Mouse (Mus musculus) CH12F3 (cell line): ENCODE data around the gene Adamts7.

Experiments used
- in situ Hi-C: fragments of 300-500 bp; cut with MboI; formaldehyde crosslinking; loops from 2 replicates; pipeline ENCODE4 v1.14.3; 2020; ENCODE audit warnings: low sequenced_read_pairs

Adamts7 gene

DNA sequence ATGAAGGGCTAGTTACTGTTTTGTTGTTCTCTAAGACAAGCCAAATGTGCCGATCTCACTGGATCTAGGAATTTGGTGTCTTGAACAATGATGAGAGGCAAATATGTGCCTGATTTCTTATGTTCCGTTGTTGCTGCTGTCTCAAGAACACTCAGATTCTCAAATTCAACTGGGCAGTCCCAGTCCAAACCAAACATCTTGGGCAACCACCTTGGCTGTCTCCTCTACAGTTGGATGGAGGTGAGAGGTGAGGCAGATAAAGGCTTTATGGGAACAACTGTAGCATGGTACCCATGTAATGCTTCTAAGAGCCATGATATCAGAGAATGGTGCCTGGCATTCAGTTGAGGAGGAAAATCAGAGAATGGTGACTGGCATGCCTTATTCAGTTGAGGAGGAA is 90.3 kb downstream of the Adamts7 start:
- in situ Hi-C loops = no loop called here

DNA sequence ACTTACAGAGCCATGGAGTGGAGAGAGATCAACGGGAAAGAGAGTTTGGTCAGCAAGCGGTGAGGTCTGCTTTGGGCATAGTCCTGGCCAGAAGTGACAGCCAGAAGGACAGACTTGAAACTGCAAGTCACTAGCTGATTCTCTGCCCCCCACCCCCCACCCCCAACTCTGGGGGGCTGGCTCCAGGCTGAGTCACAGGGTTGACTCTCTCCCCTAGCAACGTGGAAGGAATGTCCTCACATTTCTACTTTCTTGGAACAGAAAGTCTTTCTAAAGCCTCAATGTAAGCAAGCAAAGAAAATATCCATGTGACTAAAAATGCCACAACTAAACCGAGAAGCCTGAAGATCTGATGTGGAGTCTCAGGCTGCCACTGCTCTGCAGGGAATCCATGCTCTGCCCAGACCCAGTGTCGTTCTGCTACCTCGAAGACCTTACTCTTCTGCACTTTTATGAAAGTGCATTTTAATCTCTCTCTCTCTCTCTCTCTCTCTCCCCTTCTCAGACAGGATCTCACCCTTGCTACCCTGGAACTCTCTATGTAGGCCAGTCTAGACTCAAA is 93.1 kb downstream of the Adamts7 start:
- in situ Hi-C loops = no loop called here

DNA sequence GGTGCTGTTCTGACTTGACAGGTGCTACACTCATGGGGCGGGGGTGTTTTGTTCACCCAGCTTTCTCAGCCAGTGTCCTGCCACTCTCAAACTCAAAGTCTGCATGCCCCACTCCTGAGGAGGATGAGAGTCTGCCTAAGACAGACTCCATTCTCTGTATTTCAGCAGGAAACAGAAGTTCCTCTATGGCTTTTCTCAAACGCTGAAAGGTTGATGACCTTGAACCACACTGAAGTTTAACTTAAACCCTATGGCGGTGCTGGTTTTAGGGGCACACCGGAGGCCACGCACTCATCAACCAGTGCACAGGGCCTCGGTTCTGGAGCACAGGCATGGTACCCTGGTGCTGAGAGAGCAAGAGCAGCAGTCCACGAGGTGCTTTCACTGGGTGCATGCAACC is 94.4 kb downstream of the Adamts7 start:
- in situ Hi-C loops = no loop called here
